Mouse (Mus musculus): ENCODE data around the gene Serf2.
A peak's percentile ranks its signal among the peaks of the same experiment; 100 is the strongest.
"Not testable (repeated sequence)": the region's sequence is repeated elsewhere in the genome, so short reads cannot be mapped to it uniquely, and the experiment has no call there.

Serf2 gene

GRCm38 (mm10) chr2:121447006-121447405, 2.0 kb upstream of the Serf2 start:
- no peak for DNase-seq (ENCODE audit: low spot score in 2 of 2)

GRCm38 (mm10) chr2:121448136-121448535, 859 bp upstream of the Serf2 start:
- DNase-seq (ENCODE audit: low spot score in 2 of 2): no peak

- DNase-seq (ENCODE audit: low spot score in 2 of 2): no peak
These were observed 583 bp downstream of the Serf2 start for GRCm38 (mm10) chr2:121449545-121450011.

- DNase-seq (ENCODE audit: low spot score in 2 of 2): no peak
These were observed 1.1 kb downstream of the Serf2 start for GRCm38 (mm10) chr2:121450093-121450492.

GRCm38 (mm10) chr2:121452361-121452760, 3.4 kb downstream of the Serf2 start:
- DNase-seq (ENCODE audit: low spot score in 2 of 2): no peak

- no peak for DNase-seq (ENCODE audit: low spot score in 2 of 2)
These were observed 4.0 kb downstream of the Serf2 start, which contains the start of gene Hypk for GRCm38 (mm10) chr2:121452990-121453389. Gene Hypk, plus strand, starts transcription at chr2:121453290.

GRCm38 (mm10) chr2:121453917-121454316, 4.9 kb downstream of the Serf2 start:
- no peak for DNase-seq (ENCODE audit: low spot score in 2 of 2)

GRCm38 (mm10) chr2:121455534-121455933, 6.5 kb downstream of the Serf2 start:
- no peak for DNase-seq (ENCODE audit: low spot score in 2 of 2)

GRCm38 (mm10) chr2:121456692-121457642, 8.0 kb downstream of the Serf2 start, which contains the start of gene Serinc4:
Gene Serinc4, minus strand, starts transcription at chr2:121456781.
- peak; percentile 64 to 76 for DNase-seq (ENCODE audit: low spot score in 2 of 2)

GRCm38 (mm10) chr2:121460071-121460470, 11.1 kb downstream of the Serf2 start:
- DNase-seq (ENCODE audit: low spot score in 2 of 2): no peak

- not testable (repeated sequence) for DNase-seq (ENCODE audit: low spot score in 2 of 2)
These were observed 20.0 kb downstream of the Serf2 start for GRCm38 (mm10) chr2:121468982-121469381.

GRCm38 (mm10) chr2:121472783-121473182, 23.8 kb downstream of the Serf2 start:
- DNase-seq (ENCODE audit: low spot score in 2 of 2): not testable (repeated sequence)

GRCm38 (mm10) chr2:121473301-121474179, 24.5 kb downstream of the Serf2 start, which contains the start of gene Mfap1b:
Gene Mfap1b, minus strand, starts transcription at chr2:121474067.
- DNase-seq (ENCODE audit: low spot score in 2 of 2): peak; percentile 38 to 66

GRCm38 (mm10) chr2:121474180-121474535, 25.2 kb downstream of the Serf2 start:
- no peak for DNase-seq (ENCODE audit: low spot score in 2 of 2)

- DNase-seq (ENCODE audit: low spot score in 2 of 2): not testable (repeated sequence)
These were observed 26.3 kb downstream of the Serf2 start for GRCm38 (mm10) chr2:121475306-121475705.

GRCm38 (mm10) chr2:121477491-121478266, 28.7 kb downstream of the Serf2 start:
- no peak for DNase-seq (ENCODE audit: low spot score in 2 of 2)

- no peak for DNase-seq (ENCODE audit: low spot score in 2 of 2)
These were observed 31.5 kb downstream of the Serf2 start for GRCm38 (mm10) chr2:121480498-121480897.

- not testable (repeated sequence) for DNase-seq (ENCODE audit: low spot score in 2 of 2)
These were observed 31.9 kb downstream of the Serf2 start for GRCm38 (mm10) chr2:121480916-121481315.

- DNase-seq (ENCODE audit: low spot score in 2 of 2): no peak
These were observed 34.6 kb downstream of the Serf2 start for GRCm38 (mm10) chr2:121483576-121483975.

- not testable (repeated sequence) for DNase-seq (ENCODE audit: low spot score in 2 of 2)
These were observed 35.4 kb downstream of the Serf2 start for GRCm38 (mm10) chr2:121484403-121484802.

- not testable (repeated sequence) for DNase-seq (ENCODE audit: low spot score in 2 of 2)
These were observed 52.6 kb downstream of the Serf2 start for GRCm38 (mm10) chr2:121501550-121501949.

Data from cerebellum, postnatal 4 days (tissue).